Mouse (Mus musculus) heart, adult 2 months (tissue): Measurements from ENCODE around the gene Wdr5b. TPM values are rescaled to one million over a fixed set of nuclear protein-coding genes. Genes with fewer than 3 reads are reported as not detected.
"Not testable (repeated sequence)": the region's sequence is repeated elsewhere in the genome, so short reads cannot be mapped to it uniquely, and the experiment has no call there.

Experiments used
- DNase-seq, 2 experiments: peaks; one replicate each; pipeline ENCODE4 v3.0.0; 2021
- H3K27ac ChIP-seq: fragments of 200-600 bp; 2 replicates; pipeline ENCODE4 v1.8.1; 2022
- H3K27me3 ChIP-seq: fragments of 200-500 bp; 2 replicates; pipeline ENCODE4 v1.6.1; 2012; ENCODE audit warnings: mild to moderate bottlenecking, low read length, inconsistent platforms, mixed read lengths; ENCODE audit not compliant: control insufficient read depth, insufficient read depth
- H3K36me3 ChIP-seq: fragments of 200-500 bp; 2 replicates; pipeline ENCODE4 v1.6.1; 2012; ENCODE audit warnings: low read length, inconsistent platforms; ENCODE audit not compliant: control insufficient read depth, insufficient read depth
- H3K4me1 ChIP-seq: fragments of 200-500 bp; 2 replicates; pipeline ENCODE4 v1.6.1; 2011; ENCODE audit warnings: low read length; ENCODE audit not compliant: control insufficient read depth, insufficient read depth
- H3K4me3 ChIP-seq: fragments of 200-600 bp; 2 replicates; pipeline ENCODE4 v1.8.1; 2022
- H3K79me2 ChIP-seq: fragments of 200-500 bp; replicated peaks from 2 replicates; pipeline ENCODE4 v1.6.1; 2012; ENCODE audit warnings: mild to moderate bottlenecking, inconsistent platforms, low read length, moderate library complexity, mixed read lengths; ENCODE audit not compliant: control insufficient read depth, insufficient read depth
- H3K9ac ChIP-seq: fragments of 200-500 bp; 2 replicates; pipeline ENCODE4 v1.6.1; 2012; ENCODE audit warnings: low read depth, mild to moderate bottlenecking, control low read depth, inconsistent platforms, low read length, mixed read lengths
- CTCF ChIP-seq: fragments of 200-600 bp; IDR thresholded peaks from 2 replicates; pipeline ENCODE4 v1.8.1; 2022; ENCODE audit warnings: antibody characterized with exemption, mild to moderate bottlenecking, moderate library complexity
- EP300 ChIP-seq: fragments of 200-500 bp; IDR thresholded peaks from 2 replicates; pipeline ENCODE4 v1.6.1; 2011; ENCODE audit warnings: low read depth, low read length, control low read depth; ENCODE audit not compliant: insufficient read depth
- POLR2A ChIP-seq: fragments of 200-500 bp; IDR thresholded peaks from 2 replicates; pipeline ENCODE4 v1.6.1; 2011; ENCODE audit warnings: mild to moderate bottlenecking, low read depth, low read length, control low read depth; ENCODE audit not compliant: insufficient read depth
- WGBS: fragments of 180-500 bp; shearing (Covaris S2); methylation state at CpG from one replicate; pipeline ENCODE4 v1.1.7; 2018; 5-methylcytosine and 5-hydroxymethylcytosine counted together
- intact Hi-C: fragments of 180-260 bp; cut with DNase I; formaldehyde crosslinking; loops from one replicate; pipeline ENCODE4 v1.15.1; 2025
- polyA plus RNA-seq: library from polyadenylated mRNA; depleted of rRNA; stranded (reverse); fragments of >200 nt; gene quantifications from 2 replicates; pipeline ENCODE4 v1.2.3, GENCODE M21; 2012
- total RNA-seq, 2 experiments: library from RNA; stranded (reverse); gene quantifications; 2 replicates each; pipeline ENCODE4 v1.2.3; 2021

Wdr5b gene
- total and polyA plus RNA-seq, 3 experiments = 1.8 to 2.8 (median 2.7) TPM

GRCm38 (mm10) chr16:36053524-36054275 lies 12.7 kb downstream of the Wdr5b start:
- peak in 1 of 2 experiments; percentile 29 for DNase-seq
- H3K27ac ChIP-seq = peak overlapping the region; percentile 23
- intact Hi-C loops = no loop called here
- H3K36me3 ChIP-seq = peaks cover 2% of the 10 kb centered on the region; the same call in 1 of the 2 replicates
- WGBS = 23% methylated on average over 6 of the region's 6 CpGs
- H3K4me1 ChIP-seq = peaks cover 2% of the 10 kb centered on the region; the same call in 1 of the 2 replicates
- no peak overlapping the region for H3K9ac ChIP-seq
- no peaks in the 10 kb centered on the region for H3K79me2 ChIP-seq
- TF ChIP-seq CTCF (no peak), POLR2A (no peak), EP300 (no peak)
- H3K4me3 ChIP-seq = no peak overlapping the region
- no peaks in the 10 kb centered on the region for H3K27me3 ChIP-seq

- Histone ChIP-seq H3K36me3 (peaks cover 2% of the 10 kb centered on the region; the same call in 1 of the 2 replicates), H3K27me3 (no peaks in the 10 kb centered on the region), H3K9ac (no peak overlapping the region), H3K4me3 (no peak overlapping the region), H3K27ac (no peak overlapping the region), H3K79me2 (no peaks in the 10 kb centered on the region), H3K4me1 (peaks cover 4% of the 10 kb centered on the region)
- no peak for DNase-seq
- TF ChIP-seq EP300 = no peak
- TF ChIP-seq CTCF = no peak
- TF ChIP-seq POLR2A = no peak
- 95% methylated on average over 8 of the region's 8 CpGs for WGBS
- intact Hi-C loops = no loop called here
These were observed 13.9 kb downstream of the Wdr5b start for GRCm38 (mm10) chr16:36054920-36055319.

GRCm38 (mm10) chr16:36056416-36056815 lies 15.4 kb downstream of the Wdr5b start:
- intact Hi-C loops = no loop called here
- Histone ChIP-seq H3K9ac (no peak overlapping the region), H3K27ac (no peak overlapping the region), H3K4me1 (peaks cover 4% of the 10 kb centered on the region), H3K79me2 (0 out of 2 replicates have a peak, but pooled peaks cover 2% of the 10 kb centered on the region), H3K36me3 (peaks cover 2% of the 10 kb centered on the region; the same call in 1 of the 2 replicates), H3K4me3 (no peak overlapping the region), H3K27me3 (no peaks in the 10 kb centered on the region)
- no peak for TF ChIP-seq EP300
- TF ChIP-seq CTCF = no peak
- no peak for TF ChIP-seq POLR2A
- WGBS = 86% methylated on average over 11 of the region's 11 CpGs
- DNase-seq = no peak

- Histone ChIP-seq H3K27me3 (no peaks in the 10 kb centered on the region), H3K9ac (no peak overlapping the region), H3K79me2 (0 out of 2 replicates have a peak, but pooled peaks cover 2% of the 10 kb centered on the region), H3K4me3 (no peak overlapping the region), H3K36me3 (peaks cover 2% of the 10 kb centered on the region; the same call in 1 of the 2 replicates), H3K4me1 (peaks cover 6% of the 10 kb centered on the region), H3K27ac (peak overlapping the region; percentile 33; the same call in 1 of the 2 replicates)
- TF ChIP-seq CTCF (no peak), POLR2A (no peak), EP300 (no peak)
- peak in 1 of 2 experiments; percentile 54 for DNase-seq
- intact Hi-C loops = no loop called here
- WGBS = 42% methylated on average over 8 of the region's 8 CpGs
These were observed 17.0 kb downstream of the Wdr5b start for GRCm38 (mm10) chr16:36057933-36058475.

- not testable (repeated sequence) for H3K79me2 ChIP-seq
- 67% methylated on average over 1 of the region's 1 CpGs for WGBS
These were observed 21.5 kb downstream of the Wdr5b start for GRCm38 (mm10) chr16:36062534-36062933.

GRCm38 (mm10) chr16:36063315-36063714 lies 22.3 kb downstream of the Wdr5b start:
- no peak overlapping the region for H3K9ac ChIP-seq
- 0 out of 2 replicates have a peak, but pooled peaks cover 2% of the 10 kb centered on the region for H3K79me2 ChIP-seq
- DNase-seq = no peak
- H3K4me3 ChIP-seq = no peak overlapping the region
- H3K4me1 ChIP-seq = peaks cover 12% of the 10 kb centered on the region
- TF ChIP-seq CTCF (no peak), EP300 (no peak), POLR2A (no peak)
- WGBS = 61% methylated on average over 2 of the region's 2 CpGs
- no peaks in the 10 kb centered on the region for H3K27me3 ChIP-seq
- H3K36me3 ChIP-seq = no peaks in the 10 kb centered on the region; the same call in 1 of the 2 replicates
- intact Hi-C loops = no loop called here
- peak overlapping the region; percentile 57 for H3K27ac ChIP-seq

More at GRCm38 (mm10) chr16:36062534-36062933, 21.5 kb downstream of the Wdr5b start:
- H3K4me1 ChIP-seq = peaks cover 14% of the 10 kb centered on the region
- H3K36me3 ChIP-seq, H3K4me3 ChIP-seq, H3K9ac ChIP-seq, DNase-seq, intact Hi-C loops, H3K27me3 ChIP-seq, H3K27ac ChIP-seq: not testable (repeated sequence)
